Mouse (Mus musculus) cortical plate, adult 2 months (tissue): ENCODE measurements around the gene Zfhx3. TPM values are rescaled to one million over a fixed set of nuclear protein-coding genes. Genes with fewer than 3 reads are reported as not detected.

Source experiments
- H3K27ac ChIP-seq: fragments of 200-500 bp; 2 replicates; pipeline ENCODE4 v1.5.1; 2012; ENCODE audit warnings: low read length, control low read depth, inconsistent platforms; ENCODE audit not compliant: insufficient read depth
- H3K4me1 ChIP-seq: fragments of 200-500 bp; 2 replicates; pipeline ENCODE4 v1.6.1; 2011; ENCODE audit warnings: low read length; ENCODE audit not compliant: control insufficient read depth, insufficient read depth
- H3K4me3 ChIP-seq: fragments of 200-500 bp; 2 replicates; pipeline ENCODE4 v1.5.1; 2011; ENCODE audit warnings: mild to moderate bottlenecking, low read length, control low read depth; ENCODE audit not compliant: insufficient read depth
- CTCF ChIP-seq: fragments of 200-500 bp; IDR thresholded peaks from 2 replicates; pipeline ENCODE4 v1.5.1; 2011; ENCODE audit warnings: mild to moderate bottlenecking, control low read depth, low read length; ENCODE audit not compliant: insufficient read depth; ENCODE audit errors: extremely low read depth
- POLR2A ChIP-seq: fragments of 200-500 bp; IDR thresholded peaks from 2 replicates; pipeline ENCODE4 v1.6.1; 2011; ENCODE audit warnings: mild to moderate bottlenecking, low read length, control low read depth; ENCODE audit not compliant: insufficient read depth; ENCODE audit errors: extremely low read depth
- polyA plus RNA-seq: library from polyadenylated mRNA; depleted of rRNA; stranded (reverse); fragments of >200 nt; gene quantifications from 2 replicates; pipeline ENCODE4 v1.2.3, GENCODE M21; 2012

Zfhx3 gene
- polyA plus RNA-seq, 1 experiment, result 1.3 TPM

DNA sequence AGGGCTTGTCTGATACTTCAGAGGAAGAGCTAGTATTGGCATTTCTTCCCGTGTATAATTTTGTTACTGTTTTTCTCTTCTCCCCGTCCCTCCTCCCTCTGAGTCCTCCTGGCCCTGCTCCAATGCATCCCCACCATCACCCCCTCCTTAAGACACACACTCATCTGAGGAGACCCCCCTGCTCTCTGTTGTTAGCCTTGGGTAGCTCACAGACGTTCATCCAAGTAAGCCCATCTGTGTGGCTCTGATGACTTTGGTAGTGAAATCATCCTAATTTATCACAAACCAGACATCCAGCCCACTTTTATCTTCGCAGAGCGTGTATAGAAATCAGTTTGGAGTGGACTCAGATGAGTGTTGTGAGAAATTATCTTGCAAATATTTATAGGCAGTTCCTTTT is 4.4 kb downstream of the Zfhx3 start:
- no peaks in the 10 kb centered on the region for H3K4me1 ChIP-seq
- TF ChIP-seq CTCF (no peak), POLR2A (no peak)
- H3K4me3 ChIP-seq, result no peak overlapping the region
- no peak overlapping the region for H3K27ac ChIP-seq

DNA sequence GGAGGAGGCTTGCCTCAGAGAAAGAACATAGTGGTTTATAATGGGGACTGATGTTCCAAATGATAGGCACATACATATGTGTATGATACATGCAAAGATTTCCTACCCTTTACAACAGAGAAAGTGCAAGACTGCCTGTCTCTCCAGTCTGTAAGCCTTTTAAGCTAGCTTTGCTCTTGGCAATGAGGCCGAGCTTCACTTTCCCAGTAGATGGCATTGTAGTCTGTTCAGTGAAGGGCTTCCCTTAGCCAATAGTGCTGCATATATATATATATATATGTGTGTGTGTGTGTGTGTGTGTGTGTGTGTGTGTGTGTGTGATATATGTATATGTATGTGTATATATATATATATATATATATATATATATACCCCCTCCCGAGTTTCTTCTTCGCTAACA is 13.4 kb downstream of the Zfhx3 start:
- TF ChIP-seq POLR2A (no peak), CTCF (peak; percentile 64)
- Histone ChIP-seq H3K27ac (no peak overlapping the region), H3K4me3 (no peak overlapping the region), H3K4me1 (no peaks in the 10 kb centered on the region)

DNA sequence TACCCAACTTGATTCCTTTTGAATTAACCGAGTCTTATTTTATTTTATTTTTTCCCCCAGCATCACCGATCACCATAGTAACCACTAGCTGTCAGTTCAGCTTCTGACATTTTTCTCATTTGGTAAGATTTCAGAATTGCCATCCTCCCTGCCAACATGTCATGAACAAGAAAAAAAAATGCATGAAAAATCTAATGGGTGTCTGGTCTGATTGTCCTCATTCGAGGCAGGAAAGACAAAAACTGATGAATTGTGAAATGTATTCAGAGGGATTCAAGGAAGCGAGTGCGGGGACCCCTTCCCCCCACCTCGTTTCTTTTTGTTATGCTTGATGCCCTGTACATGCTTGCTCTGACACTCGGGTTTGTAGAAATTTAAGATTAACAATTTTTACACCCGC is 15.1 kb downstream of the Zfhx3 start:
- no peak overlapping the region for H3K27ac ChIP-seq

DNA sequence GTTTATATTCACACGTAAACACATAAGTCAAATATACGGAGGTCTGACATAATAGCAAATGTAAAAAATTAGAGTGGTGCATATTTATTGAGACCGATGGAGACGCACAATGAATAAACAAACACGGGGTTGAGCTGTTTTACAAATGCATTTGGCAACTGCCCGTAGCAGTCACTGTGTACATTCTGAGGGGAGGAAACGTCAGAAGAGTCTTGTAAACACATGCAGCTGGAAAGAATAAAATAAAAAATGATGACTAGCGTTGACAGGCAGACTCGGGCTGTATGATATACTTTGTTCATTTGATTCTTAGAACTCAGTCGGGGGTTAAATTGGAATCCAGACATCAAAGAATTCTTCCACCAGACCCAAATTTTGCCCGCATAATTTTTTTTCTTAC is 18.0 kb downstream of the Zfhx3 start:
- no peak overlapping the region for H3K27ac ChIP-seq
- TF ChIP-seq POLR2A (no peak), CTCF (no peak)
- H3K4me3 ChIP-seq, result no peak overlapping the region
- H3K4me1 ChIP-seq, result no peaks in the 10 kb centered on the region

More for the DNA sequence above, 15.1 kb downstream of the Zfhx3 start:
- Histone ChIP-seq H3K4me1 (no peaks in the 10 kb centered on the region), H3K4me3 (no peak overlapping the region)
- TF ChIP-seq POLR2A, result no peak
- TF ChIP-seq CTCF, result no peak

DNA sequence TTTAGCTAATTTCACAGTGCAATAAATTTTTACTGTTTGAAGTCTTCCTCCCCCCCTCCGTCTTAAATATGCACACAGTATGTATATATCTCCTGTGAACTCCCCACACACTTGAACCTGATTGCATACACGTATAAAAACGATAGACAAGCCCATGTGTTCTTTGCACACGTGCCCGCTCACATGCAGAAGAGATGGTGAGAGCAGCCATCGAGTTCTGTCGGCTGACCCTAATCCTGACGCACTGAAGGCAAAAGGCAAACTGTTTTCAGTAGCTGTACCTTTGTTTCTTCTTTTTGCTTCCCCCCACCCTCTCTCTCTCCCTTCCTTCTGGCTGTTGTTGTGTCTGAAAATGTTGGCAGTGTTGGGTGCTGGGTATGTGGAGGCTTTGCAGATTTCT is 18.4 kb downstream of the Zfhx3 start:
- Histone ChIP-seq H3K27ac (no peak overlapping the region), H3K4me3 (no peak overlapping the region), H3K4me1 (no peaks in the 10 kb centered on the region)
- TF ChIP-seq CTCF (no peak), POLR2A (no peak)

DNA sequence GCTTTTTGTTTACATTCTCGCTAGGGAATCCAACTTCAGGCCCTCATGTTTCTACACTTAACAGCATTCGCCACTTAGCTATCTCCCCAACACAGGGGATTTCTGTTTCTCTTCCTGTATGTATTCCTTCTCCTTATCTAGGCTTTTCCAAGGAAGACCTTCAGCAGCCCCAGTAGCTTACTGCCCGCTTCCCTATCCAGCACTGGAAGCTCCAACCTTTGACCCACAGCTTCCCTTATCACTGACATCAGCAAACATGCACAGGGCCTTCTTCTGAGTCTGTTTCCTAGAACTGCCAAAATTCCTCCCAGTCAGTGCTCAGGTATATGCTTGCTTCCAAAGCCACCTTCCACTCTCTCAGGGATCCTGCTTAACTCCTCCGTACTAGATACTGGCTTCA is 29.8 kb downstream of the Zfhx3 start:
- H3K4me3 ChIP-seq, result no peak overlapping the region
- TF ChIP-seq POLR2A, result no peak
- no peak for TF ChIP-seq CTCF
- H3K4me1 ChIP-seq, result no peaks in the 10 kb centered on the region
- no peak overlapping the region for H3K27ac ChIP-seq

DNA sequence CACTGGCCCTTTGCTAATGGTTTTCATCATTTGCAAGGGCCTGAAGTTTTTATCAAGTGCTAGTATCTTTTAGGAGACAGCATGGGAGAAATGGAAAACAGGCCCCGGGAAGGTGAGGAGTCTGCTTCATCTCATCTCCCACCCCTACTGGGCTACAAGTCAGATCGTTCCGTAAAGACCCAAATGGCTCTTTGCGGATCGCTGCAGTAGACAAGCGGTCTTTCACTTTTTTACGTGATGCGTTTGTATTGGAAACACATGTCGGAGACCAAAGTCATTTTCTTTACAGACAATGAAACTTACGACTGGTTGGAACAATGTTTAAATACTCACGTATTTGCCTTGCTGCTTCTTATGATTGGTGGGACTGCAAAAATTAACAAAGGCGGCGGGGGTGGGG is 32.0 kb downstream of the Zfhx3 start:
- 0 out of 2 replicates have a peak, but pooled peaks cover 1% of the 10 kb centered on the region for H3K4me1 ChIP-seq
- no peak overlapping the region for H3K27ac ChIP-seq
- TF ChIP-seq POLR2A (no peak), CTCF (no peak)
- H3K4me3 ChIP-seq, result no peak overlapping the region

DNA sequence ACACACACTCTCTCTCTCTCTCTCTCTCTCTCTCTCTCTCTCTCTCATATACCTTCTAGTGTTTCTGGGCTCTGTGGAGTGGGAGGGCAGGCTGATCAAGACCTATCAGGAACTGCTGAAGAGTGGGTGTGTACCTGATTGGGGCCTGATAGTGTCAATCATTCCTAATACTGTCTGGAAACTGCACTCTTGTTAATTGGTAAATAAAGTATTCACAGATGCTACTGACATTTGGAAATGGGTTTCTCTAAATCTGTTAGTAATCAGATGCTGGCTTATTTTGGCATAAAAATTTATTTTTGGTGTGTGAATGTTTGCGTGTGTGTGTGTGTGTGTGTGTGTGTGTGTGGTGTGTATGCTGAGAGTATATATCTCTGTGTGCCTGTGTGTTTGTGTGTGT is 35.8 kb downstream of the Zfhx3 start:
- Histone ChIP-seq H3K4me1 (0 out of 2 replicates have a peak, but pooled peaks cover 1% of the 10 kb centered on the region), H3K4me3 (no peak overlapping the region), H3K27ac (no peak overlapping the region)
- TF ChIP-seq POLR2A, result no peak
- no peak for TF ChIP-seq CTCF

DNA sequence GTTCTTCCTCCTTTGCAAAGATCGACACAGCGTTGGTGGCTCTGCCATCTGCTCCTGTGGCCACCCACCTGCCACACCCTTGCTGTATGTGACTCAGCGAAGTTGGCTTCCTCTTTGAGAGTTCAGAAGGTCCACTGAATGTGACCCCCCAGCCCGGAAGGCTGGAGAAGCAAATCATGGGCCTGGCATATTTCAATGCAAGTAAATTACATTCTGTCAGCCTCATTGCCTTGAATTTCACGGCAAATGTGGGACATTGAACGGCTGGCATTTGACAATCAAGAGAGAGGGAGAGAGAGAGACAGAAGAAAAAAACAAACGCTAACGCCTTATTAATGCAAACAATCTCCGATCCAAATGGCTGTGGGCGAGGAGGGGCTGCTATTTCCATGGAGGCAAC is 38.2 kb downstream of the Zfhx3 start:
- no peak overlapping the region for H3K27ac ChIP-seq
- TF ChIP-seq CTCF (no peak), POLR2A (no peak)
- no peak overlapping the region for H3K4me3 ChIP-seq
- H3K4me1 ChIP-seq, result 0 out of 2 replicates have a peak, but pooled peaks cover 1% of the 10 kb centered on the region

DNA sequence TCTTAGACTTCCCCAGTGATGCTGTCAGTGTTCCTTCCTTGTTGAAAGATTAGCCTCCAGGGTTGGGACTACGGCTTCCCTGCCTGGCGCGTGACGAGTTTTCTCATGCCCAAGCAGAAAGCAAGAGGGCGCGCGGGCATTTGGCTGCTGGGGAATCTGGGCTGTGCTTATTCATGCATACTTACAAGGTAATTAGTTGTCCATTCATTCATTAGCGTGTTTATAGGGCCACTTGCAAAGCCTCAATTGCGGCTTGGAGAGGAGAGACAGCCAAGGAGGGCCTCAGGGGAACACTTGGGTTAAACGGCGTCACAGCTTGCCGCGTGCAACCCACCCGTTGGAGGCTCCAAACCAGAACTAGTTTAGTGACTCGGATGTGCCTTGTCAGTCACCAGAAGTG is 44.2 kb downstream of the Zfhx3 start:
- no peaks in the 10 kb centered on the region for H3K4me1 ChIP-seq
- TF ChIP-seq POLR2A (no peak), CTCF (0 out of 2 replicates have a peak, but pooled peaks have one; percentile 26)
- H3K4me3 ChIP-seq, result no peak overlapping the region
- no peak overlapping the region for H3K27ac ChIP-seq

DNA sequence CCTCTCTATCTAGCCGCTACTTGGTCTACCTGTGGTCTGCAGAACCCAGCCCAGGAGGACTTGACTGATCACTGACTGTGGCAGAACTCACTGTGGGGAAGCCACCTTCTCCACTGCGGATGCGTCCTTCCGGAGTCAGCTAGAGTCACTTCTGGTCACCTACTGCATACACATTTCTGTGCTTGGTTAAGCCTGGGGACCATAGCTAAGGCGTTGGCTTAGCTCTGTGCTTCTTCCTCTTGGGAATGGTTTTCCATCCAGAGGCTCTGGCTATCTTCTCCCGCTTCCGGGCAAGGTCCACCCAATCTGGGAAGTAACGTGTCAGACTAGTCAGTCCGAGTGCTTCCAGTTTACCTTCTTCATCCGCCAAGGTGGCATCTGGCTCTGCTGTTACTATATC is 56.4 kb downstream of the Zfhx3 start:
- Histone ChIP-seq H3K27ac (no peak overlapping the region), H3K4me1 (no peaks in the 10 kb centered on the region), H3K4me3 (no peak overlapping the region)
- TF ChIP-seq CTCF (no peak), POLR2A (no peak)
